Mouse (Mus musculus) intestine, embryonic 16.5 days (tissue): ENCODE measurements around the gene Serpinb7. TPM values are rescaled to one million over a fixed set of nuclear protein-coding genes. Genes with fewer than 3 reads are reported as not detected.

Source experiments
- ATAC-seq: fragments of 200-750 bp; cut with Nextera tagmentation; 2 replicates; pipeline ENCODE4 v1.8.0; 2017; ENCODE audit warnings: moderate TSS enrichment, moderate library complexity
- H3K27ac ChIP-seq: fragments of 300-500 bp; sonication (generic); 2 replicates; pipeline ENCODE4 v1.5.1; 2014; ENCODE audit warnings: mild to moderate bottlenecking, low read length
- H3K27me3 ChIP-seq: fragments of 300-500 bp; sonication (generic); replicated peaks from 2 replicates; pipeline ENCODE4 v1.6.1; 2014; ENCODE audit warnings: low read length, control low read depth, mixed read lengths; ENCODE audit not compliant: control insufficient read depth, insufficient read depth
- H3K36me3 ChIP-seq: fragments of 300-500 bp; sonication (generic); 2 replicates; pipeline ENCODE4 v1.6.1; 2014; ENCODE audit warnings: low read length, control low read depth; ENCODE audit not compliant: control insufficient read depth, insufficient read depth
- H3K4me1 ChIP-seq: fragments of 300-500 bp; sonication (generic); 2 replicates; pipeline ENCODE4 v1.6.1; 2014; ENCODE audit warnings: low read length, control low read depth, mixed read lengths; ENCODE audit not compliant: control insufficient read depth, insufficient read depth
- H3K4me2 ChIP-seq: fragments of 300-500 bp; sonication (generic); 2 replicates; pipeline ENCODE4 v1.6.1; 2014; ENCODE audit warnings: low read depth, low read length, control low read depth
- H3K4me3 ChIP-seq: fragments of 300-500 bp; sonication (generic); 2 replicates; pipeline ENCODE4 v1.5.1; 2014; ENCODE audit warnings: mild to moderate bottlenecking, low read length
- H3K9ac ChIP-seq: fragments of 300-500 bp; sonication (generic); 2 replicates; pipeline ENCODE4 v1.6.1; 2014; ENCODE audit warnings: low read depth, low read length
- H3K9me3 ChIP-seq: fragments of 300-500 bp; sonication (generic); 2 replicates; pipeline ENCODE4 v1.6.1; 2016; ENCODE audit warnings: low read length, control low read depth; ENCODE audit not compliant: control insufficient read depth
- WGBS: fragments of 180-500 bp; shearing (Covaris S2); extraction: QIAGEN DNeasy Blood & Tissue Kit; methylation state at CpG from one replicate; pipeline ENCODE4 v1.1.7; 2014; 5-methylcytosine and 5-hydroxymethylcytosine counted together
- polyA plus RNA-seq: library from polyadenylated mRNA; unstranded; fragments of >200 nt; fragmentation: Nextera tagmentation; extraction: Ambion mirVana; gene quantifications from 2 replicates; pipeline ENCODE4 v1.2.1, GENCODE M21; 2015

Gene Serpinb7
- polyA plus RNA-seq = 0.07 and 0.11 TPM in 2 replicates

- H3K4me3 ChIP-seq = no peak within 1 kb of the TSS
- H3K4me2 ChIP-seq = no peak within 1 kb of the TSS
- H3K9me3 ChIP-seq = no peaks in the 10 kb centered on the region
- 71% methylated on average over 3 of the region's 3 CpGs for WGBS
- ATAC-seq = no peak
- no peaks in the 10 kb centered on the region for H3K27me3 ChIP-seq
- H3K4me1 ChIP-seq = no peaks in the 10 kb centered on the region
- no peaks in the 10 kb centered on the region for H3K36me3 ChIP-seq
- no peak within 1 kb of the TSS for H3K27ac ChIP-seq
- no peak within 1 kb of the TSS for H3K9ac ChIP-seq
These were observed at the start of gene Serpinb7 for GRCm38 (mm10) chr1:107399355-107399754. TSS of gene Serpinb7 (plus strand) at chr1:107399655.

- no peak overlapping the region for H3K4me3 ChIP-seq
- H3K36me3 ChIP-seq = no peaks in the 10 kb centered on the region
- WGBS = 45% methylated on average over 3 of the region's 3 CpGs
- no peak overlapping the region for H3K9ac ChIP-seq
- no peak overlapping the region for H3K4me2 ChIP-seq
- no peak overlapping the region for H3K27ac ChIP-seq
- ATAC-seq = no peak
- H3K9me3 ChIP-seq = no peaks in the 10 kb centered on the region
- H3K27me3 ChIP-seq = no peaks in the 10 kb centered on the region
- no peaks in the 10 kb centered on the region for H3K4me1 ChIP-seq
These were observed 49.1 kb upstream of the Serpinb7 start for GRCm38 (mm10) chr1:107350392-107350791.

- 56% methylated on average over 2 of the region's 2 CpGs for WGBS
- Histone ChIP-seq H3K4me3 (no peak overlapping the region), H3K9me3 (no peaks in the 10 kb centered on the region), H3K9ac (no peak overlapping the region), H3K4me1 (no peaks in the 10 kb centered on the region), H3K4me2 (no peak overlapping the region), H3K27ac (no peak overlapping the region), H3K27me3 (no peaks in the 10 kb centered on the region), H3K36me3 (no peaks in the 10 kb centered on the region)
- no peak for ATAC-seq
These were observed 48.3 kb upstream of the Serpinb7 start for GRCm38 (mm10) chr1:107351115-107351514.

GRCm38 (mm10) chr1:107353046-107353445 is 46.4 kb upstream of the Serpinb7 start:
- ATAC-seq = no peak
- Histone ChIP-seq H3K36me3 (no peaks in the 10 kb centered on the region), H3K27me3 (no peaks in the 10 kb centered on the region), H3K9ac (no peak overlapping the region), H3K4me2 (no peak overlapping the region), H3K27ac (no peak overlapping the region), H3K4me1 (no peaks in the 10 kb centered on the region), H3K9me3 (no peaks in the 10 kb centered on the region), H3K4me3 (no peak overlapping the region)
- 46% methylated on average over 3 of the region's 3 CpGs for WGBS

GRCm38 (mm10) chr1:107360898-107361297 is 38.6 kb upstream of the Serpinb7 start, which contains the start of gene Serpinb11:
TSS of gene Serpinb11 (plus strand) at chr1:107361198.
- Histone ChIP-seq H3K4me1 (no peaks in the 10 kb centered on the region), H3K4me3 (no peak within 1 kb of the TSS), H3K9ac (no peak within 1 kb of the TSS), H3K36me3 (no peaks in the 10 kb centered on the region), H3K4me2 (no peak within 1 kb of the TSS), H3K27me3 (no peaks in the 10 kb centered on the region), H3K27ac (no peak within 1 kb of the TSS), H3K9me3 (no peaks in the 10 kb centered on the region)
- ATAC-seq = no peak
- 67% methylated on average over 1 of the region's 1 CpGs for WGBS

- WGBS = 70% methylated on average over 7 of the region's 7 CpGs
- Histone ChIP-seq H3K9ac (no peak overlapping the region), H3K4me1 (no peaks in the 10 kb centered on the region), H3K9me3 (no peaks in the 10 kb centered on the region), H3K4me3 (no peak overlapping the region), H3K4me2 (no peak overlapping the region), H3K27ac (no peak overlapping the region), H3K36me3 (no peaks in the 10 kb centered on the region), H3K27me3 (no peaks in the 10 kb centered on the region)
- ATAC-seq = no peak
These were observed 33.5 kb upstream of the Serpinb7 start for GRCm38 (mm10) chr1:107365973-107366372.

GRCm38 (mm10) chr1:107368944-107369343 is 30.5 kb upstream of the Serpinb7 start:
- Histone ChIP-seq H3K9me3 (no peaks in the 10 kb centered on the region), H3K4me2 (no peak overlapping the region), H3K36me3 (no peaks in the 10 kb centered on the region), H3K27ac (no peak overlapping the region), H3K27me3 (no peaks in the 10 kb centered on the region), H3K4me3 (no peak overlapping the region), H3K9ac (no peak overlapping the region), H3K4me1 (no peaks in the 10 kb centered on the region)
- WGBS = 72% methylated on average over 2 of the region's 2 CpGs
- no peak for ATAC-seq

GRCm38 (mm10) chr1:107376952-107377351 is 22.5 kb upstream of the Serpinb7 start:
- no peak overlapping the region for H3K4me2 ChIP-seq
- H3K27me3 ChIP-seq = no peaks in the 10 kb centered on the region
- WGBS = 58% methylated on average over 4 of the region's 4 CpGs
- no peaks in the 10 kb centered on the region for H3K4me1 ChIP-seq
- ATAC-seq = no peak
- H3K27ac ChIP-seq = no peak overlapping the region
- H3K36me3 ChIP-seq = no peaks in the 10 kb centered on the region
- no peak overlapping the region for H3K4me3 ChIP-seq
- no peak overlapping the region for H3K9ac ChIP-seq
- no peaks in the 10 kb centered on the region for H3K9me3 ChIP-seq

- no peak for ATAC-seq
- H3K4me3 ChIP-seq = no peak overlapping the region
- no peaks in the 10 kb centered on the region for H3K4me1 ChIP-seq
- no peak overlapping the region for H3K9ac ChIP-seq
- H3K9me3 ChIP-seq = no peaks in the 10 kb centered on the region
- no peak overlapping the region for H3K4me2 ChIP-seq
- H3K36me3 ChIP-seq = no peaks in the 10 kb centered on the region
- no peak overlapping the region for H3K27ac ChIP-seq
- H3K27me3 ChIP-seq = no peaks in the 10 kb centered on the region
These were observed 21.1 kb upstream of the Serpinb7 start for GRCm38 (mm10) chr1:107378368-107378767.

- Histone ChIP-seq H3K27ac (no peak overlapping the region), H3K36me3 (no peaks in the 10 kb centered on the region), H3K9me3 (no peaks in the 10 kb centered on the region), H3K4me3 (no peak overlapping the region), H3K27me3 (no peaks in the 10 kb centered on the region), H3K4me1 (no peaks in the 10 kb centered on the region), H3K4me2 (no peak overlapping the region), H3K9ac (no peak overlapping the region)
- ATAC-seq = no peak
These were observed 18.0 kb upstream of the Serpinb7 start for GRCm38 (mm10) chr1:107381491-107381890.
